Mouse (Mus musculus) intestine, embryonic 15.5 days (tissue): ENCODE data around the gene Chchd3. TPM values are rescaled to one million over a fixed set of nuclear protein-coding genes. Genes with fewer than 3 reads are reported as not detected.

Experiments used
- ATAC-seq: fragments of 200-750 bp; cut with Nextera tagmentation; 2 replicates; pipeline ENCODE4 v1.8.0; 2017; ENCODE audit warnings: moderate TSS enrichment, moderate library complexity
- H3K27ac ChIP-seq: fragments of 300-500 bp; sonication (generic); 2 replicates; pipeline ENCODE4 v1.5.1; 2015; ENCODE audit warnings: mild to moderate bottlenecking, inconsistent platforms
- H3K27me3 ChIP-seq: fragments of 300-500 bp; sonication (generic); replicated peaks from 2 replicates; pipeline ENCODE4 v1.6.1; 2015; ENCODE audit warnings: inconsistent platforms
- H3K36me3 ChIP-seq: fragments of 300-500 bp; sonication (generic); 2 replicates; pipeline ENCODE4 v1.6.1; 2015; ENCODE audit warnings: inconsistent platforms
- H3K4me1 ChIP-seq: fragments of 300-500 bp; sonication (generic); replicated peaks from 2 replicates; pipeline ENCODE4 v1.6.1; 2015; ENCODE audit warnings: inconsistent platforms
- H3K4me2 ChIP-seq: fragments of 300-500 bp; sonication (generic); replicated peaks from 2 replicates; pipeline ENCODE4 v1.6.1; 2015; ENCODE audit warnings: mild to moderate bottlenecking, inconsistent platforms
- H3K4me3 ChIP-seq: fragments of 300-500 bp; sonication (generic); replicated peaks from 2 replicates; pipeline ENCODE4 v1.5.1; 2015; ENCODE audit warnings: inconsistent platforms
- H3K9ac ChIP-seq: fragments of 300-500 bp; sonication (generic); 2 replicates; pipeline ENCODE4 v1.6.1; 2015; ENCODE audit warnings: inconsistent platforms
- H3K9me3 ChIP-seq: fragments of 300-500 bp; sonication (generic); 2 replicates; pipeline ENCODE4 v1.6.1; 2016; ENCODE audit warnings: inconsistent platforms
- WGBS: fragments of 180-500 bp; shearing (Covaris S2); methylation state at CpG from one replicate; pipeline ENCODE4 v1.1.7; 2015; 5-methylcytosine and 5-hydroxymethylcytosine counted together
- polyA plus RNA-seq: library from polyadenylated mRNA; unstranded; fragments of >200 nt; fragmentation: Nextera tagmentation; extraction: Ambion mirVana; gene quantifications from 2 replicates; pipeline ENCODE4 v1.2.1, GENCODE M21; 2015

Chchd3 gene
- polyA plus RNA-seq = 141 and 150 TPM in 2 replicates

GRCm38 (mm10) chr6:33059735-33060576 is at the start of gene Chchd3:
Gene Chchd3 (minus strand): TSS chr6:33060260.
- peak; percentile 100 for ATAC-seq
- H3K9ac ChIP-seq = peak within 1 kb of the TSS; percentile 79
- H3K4me2 ChIP-seq = peak within 1 kb of the TSS; percentile 60
- WGBS = under 1% methylated on average over 50 of the region's 50 CpGs
- peak within 1 kb of the TSS; percentile 89 for H3K4me3 ChIP-seq
- no peaks in the 10 kb centered on the region for H3K36me3 ChIP-seq
- H3K9me3 ChIP-seq = no peaks in the 10 kb centered on the region
- 0 out of 2 replicates have a peak, but pooled peaks cover 4% of the 10 kb centered on the region for H3K4me1 ChIP-seq
- peak within 1 kb of the TSS; percentile 69 for H3K27ac ChIP-seq
- H3K27me3 ChIP-seq = no peaks in the 10 kb centered on the region

GRCm38 (mm10) chr6:33104661-33105060 is 44.6 kb upstream of the Chchd3 start:
- Histone ChIP-seq H3K4me2 (no peak overlapping the region), H3K4me1 (no peaks in the 10 kb centered on the region), H3K27ac (no peak overlapping the region), H3K27me3 (no peaks in the 10 kb centered on the region), H3K36me3 (no peaks in the 10 kb centered on the region), H3K9ac (no peak overlapping the region), H3K9me3 (no peaks in the 10 kb centered on the region), H3K4me3 (no peak overlapping the region)
- no peak for ATAC-seq
- 85% methylated on average over 6 of the region's 6 CpGs for WGBS

GRCm38 (mm10) chr6:33098903-33099302 is 38.8 kb upstream of the Chchd3 start:
- no peak overlapping the region for H3K4me3 ChIP-seq
- H3K27ac ChIP-seq = no peak overlapping the region
- no peak overlapping the region for H3K9ac ChIP-seq
- H3K27me3 ChIP-seq = no peaks in the 10 kb centered on the region
- no peaks in the 10 kb centered on the region for H3K9me3 ChIP-seq
- H3K36me3 ChIP-seq = no peaks in the 10 kb centered on the region
- H3K4me1 ChIP-seq = no peaks in the 10 kb centered on the region
- H3K4me2 ChIP-seq = no peak overlapping the region
- WGBS = 83% methylated on average over 4 of the region's 4 CpGs
- no peak for ATAC-seq

GRCm38 (mm10) chr6:33094671-33095233 is 34.7 kb upstream of the Chchd3 start:
- no peaks in the 10 kb centered on the region for H3K27me3 ChIP-seq
- H3K4me2 ChIP-seq = no peak overlapping the region
- no peak overlapping the region for H3K27ac ChIP-seq
- H3K9me3 ChIP-seq = no peaks in the 10 kb centered on the region
- no peaks in the 10 kb centered on the region for H3K4me1 ChIP-seq
- H3K36me3 ChIP-seq = no peaks in the 10 kb centered on the region
- H3K9ac ChIP-seq = no peak overlapping the region
- H3K4me3 ChIP-seq = no peak overlapping the region
- ATAC-seq = no peak
- 76% methylated on average over 8 of the region's 8 CpGs for WGBS

GRCm38 (mm10) chr6:33080186-33080585 is 20.1 kb upstream of the Chchd3 start:
- H3K4me1 ChIP-seq = no peaks in the 10 kb centered on the region
- H3K9ac ChIP-seq = no peak overlapping the region
- no peaks in the 10 kb centered on the region for H3K36me3 ChIP-seq
- H3K27me3 ChIP-seq = no peaks in the 10 kb centered on the region
- whole genome bisulfite sequencing = 76% methylated on average over 1 of the region's 1 CpGs
- H3K27ac ChIP-seq = no peak overlapping the region
- no peak overlapping the region for H3K4me3 ChIP-seq
- no peaks in the 10 kb centered on the region for H3K9me3 ChIP-seq
- H3K4me2 ChIP-seq = no peak overlapping the region
- ATAC-seq = no peak

GRCm38 (mm10) chr6:33078260-33078936 is 18.3 kb upstream of the Chchd3 start:
- no peak for ATAC-seq
- Histone ChIP-seq H3K9ac (no peak overlapping the region), H3K4me2 (peak overlapping the region; percentile 46)

GRCm38 (mm10) chr6:33066462-33066861 is 6.4 kb upstream of the Chchd3 start:
- Histone ChIP-seq H3K9me3 (no peaks in the 10 kb centered on the region), H3K9ac (no peak overlapping the region), H3K4me2 (no peak overlapping the region), H3K4me1 (no peaks in the 10 kb centered on the region), H3K36me3 (no peaks in the 10 kb centered on the region), H3K27me3 (no peaks in the 10 kb centered on the region), H3K4me3 (no peak overlapping the region), H3K27ac (no peak overlapping the region)
- 77% methylated on average over 4 of the region's 4 CpGs for WGBS
- no peak for ATAC-seq

More at GRCm38 (mm10) chr6:33078260-33078936, 18.3 kb upstream of the Chchd3 start:
- H3K4me1 ChIP-seq = no peaks in the 10 kb centered on the region
- H3K36me3 ChIP-seq = no peaks in the 10 kb centered on the region
- no peak overlapping the region for H3K27ac ChIP-seq
- no peak overlapping the region for H3K4me3 ChIP-seq
- H3K27me3 ChIP-seq = no peaks in the 10 kb centered on the region
- no peaks in the 10 kb centered on the region for H3K9me3 ChIP-seq
- 33% methylated on average over 19 of the region's 19 CpGs for WGBS

- no peaks in the 10 kb centered on the region; the same call in 1 of the 2 replicates for H3K36me3 ChIP-seq
- no peaks in the 10 kb centered on the region for H3K9me3 ChIP-seq
- H3K27me3 ChIP-seq = no peaks in the 10 kb centered on the region
- peak overlapping the region; percentile 60 for H3K4me2 ChIP-seq
- 0 out of 2 replicates have a peak, but pooled peaks cover 4% of the 10 kb centered on the region for H3K4me1 ChIP-seq
- H3K27ac ChIP-seq = peak overlapping the region; percentile 69
- H3K4me3 ChIP-seq = peak overlapping the region; percentile 89
- peak overlapping the region; percentile 79 for H3K9ac ChIP-seq
- 33% methylated on average over 7 of the region's 7 CpGs for WGBS
- no peak for ATAC-seq
Observed at GRCm38 (mm10) chr6:33059276-33059675, 784 bp downstream of the Chchd3 start.

GRCm38 (mm10) chr6:33056392-33056791 is 3.7 kb downstream of the Chchd3 start:
- 85% methylated on average over 4 of the region's 4 CpGs for WGBS
- no peaks in the 10 kb centered on the region; the same call in 1 of the 2 replicates for H3K36me3 ChIP-seq
- no peak for ATAC-seq
- no peak overlapping the region for H3K9ac ChIP-seq
- no peak overlapping the region for H3K4me2 ChIP-seq
- no peaks in the 10 kb centered on the region for H3K9me3 ChIP-seq
- no peaks in the 10 kb centered on the region for H3K27me3 ChIP-seq
- H3K27ac ChIP-seq = no peak overlapping the region
- peaks cover 10% of the 10 kb centered on the region; the same call in 1 of the 2 replicates for H3K4me1 ChIP-seq
- no peak overlapping the region for H3K4me3 ChIP-seq

GRCm38 (mm10) chr6:33055663-33056062 is 4.4 kb downstream of the Chchd3 start:
- no peak overlapping the region for H3K9ac ChIP-seq
- WGBS = 75% methylated on average over 4 of the region's 4 CpGs
- H3K4me1 ChIP-seq = peaks cover 10% of the 10 kb centered on the region; the same call in 1 of the 2 replicates
- no peaks in the 10 kb centered on the region for H3K27me3 ChIP-seq
- H3K4me2 ChIP-seq = no peak overlapping the region
- ATAC-seq = no peak
- H3K9me3 ChIP-seq = no peaks in the 10 kb centered on the region
- no peak overlapping the region for H3K4me3 ChIP-seq
- H3K27ac ChIP-seq = no peak overlapping the region
- H3K36me3 ChIP-seq = no peaks in the 10 kb centered on the region; the same call in 1 of the 2 replicates

- no peaks in the 10 kb centered on the region for H3K27me3 ChIP-seq
- H3K36me3 ChIP-seq = no peaks in the 10 kb centered on the region; the same call in 1 of the 2 replicates
- H3K27ac ChIP-seq = no peak overlapping the region
- no peak overlapping the region for H3K9ac ChIP-seq
- no peak for ATAC-seq
- H3K4me2 ChIP-seq = no peak overlapping the region
- peaks cover 10% of the 10 kb centered on the region; the same call in 1 of the 2 replicates for H3K4me1 ChIP-seq
- H3K9me3 ChIP-seq = no peaks in the 10 kb centered on the region
- WGBS = 81% methylated on average over 4 of the region's 4 CpGs
- H3K4me3 ChIP-seq = no peak overlapping the region
Observed at GRCm38 (mm10) chr6:33054946-33055345, 5.1 kb downstream of the Chchd3 start.

GRCm38 (mm10) chr6:33051642-33052041 is 8.4 kb downstream of the Chchd3 start:
- Histone ChIP-seq H3K27me3 (no peaks in the 10 kb centered on the region), H3K9ac (no peak overlapping the region), H3K9me3 (no peaks in the 10 kb centered on the region), H3K27ac (no peak overlapping the region), H3K4me3 (no peak overlapping the region), H3K36me3 (peaks cover 4% of the 10 kb centered on the region), H3K4me1 (peaks cover 6% of the 10 kb centered on the region; the same call in 1 of the 2 replicates), H3K4me2 (no peak overlapping the region)
- ATAC-seq = peak; percentile 55
- WGBS = 26% methylated on average over 2 of the region's 2 CpGs
